Mouse (Mus musculus) small intestine, adult 2 months (tissue): ENCODE results near the gene Senp6. TPM values are rescaled to one million over a fixed set of nuclear protein-coding genes. Genes with fewer than 3 reads are reported as not detected.

Experiments used
- H3K27ac ChIP-seq: fragments of 200-500 bp; 2 replicates; pipeline ENCODE4 v1.5.1; 2012; ENCODE audit warnings: low read depth, low read length, control low read depth, inconsistent platforms; ENCODE audit not compliant: insufficient read depth
- H3K27me3 ChIP-seq: fragments of 200-500 bp; 2 replicates; pipeline ENCODE4 v1.6.1; 2012; ENCODE audit warnings: mild to moderate bottlenecking, moderate library complexity, low read length, inconsistent platforms; ENCODE audit not compliant: control insufficient read depth, insufficient read depth
- H3K36me3 ChIP-seq: fragments of 200-500 bp; 2 replicates; pipeline ENCODE4 v1.6.1; 2012; ENCODE audit warnings: mild to moderate bottlenecking, low read length, control low read depth, inconsistent platforms; ENCODE audit not compliant: control insufficient read depth, insufficient read depth
- H3K4me1 ChIP-seq: fragments of 200-500 bp; 2 replicates; pipeline ENCODE4 v1.6.1; 2012; ENCODE audit warnings: low read length, inconsistent platforms, mixed read lengths; ENCODE audit not compliant: control insufficient read depth, insufficient read depth, insufficient read length
- H3K4me3 ChIP-seq: fragments of 200-500 bp; 2 replicates; pipeline ENCODE4 v1.5.1; 2012; ENCODE audit warnings: low read depth, mild to moderate bottlenecking, control low read depth, inconsistent platforms, low read length, moderate library complexity
- CTCF ChIP-seq: fragments of 200-500 bp; IDR thresholded peaks from 2 replicates; pipeline ENCODE4 v1.5.1; 2012; ENCODE audit warnings: low read depth, mild to moderate bottlenecking, control low read depth, inconsistent platforms, low read length, moderate library complexity, mixed read lengths; ENCODE audit not compliant: insufficient replicate concordance, insufficient read length; ENCODE audit errors: extremely low read depth
- POLR2A ChIP-seq: fragments of 200-500 bp; IDR thresholded peaks from 2 replicates; pipeline ENCODE4 v1.6.1; 2012; ENCODE audit warnings: low read depth, mild to moderate bottlenecking, control low read depth, inconsistent platforms, low read length, moderate library complexity
- WGBS: fragments of 180-500 bp; shearing (Covaris S2); methylation state at CpG from one replicate; pipeline ENCODE4 v1.1.7; 2018; 5-methylcytosine and 5-hydroxymethylcytosine counted together
- polyA plus RNA-seq: library from polyadenylated mRNA; depleted of rRNA; stranded (reverse); fragments of >200 nt; gene quantifications from 2 replicates; pipeline ENCODE4 v1.2.3, GENCODE M21; 2012; rRNA removed

The Senp6 gene
- polyA plus RNA-seq, 1 experiment = 14.9 TPM

DNA sequence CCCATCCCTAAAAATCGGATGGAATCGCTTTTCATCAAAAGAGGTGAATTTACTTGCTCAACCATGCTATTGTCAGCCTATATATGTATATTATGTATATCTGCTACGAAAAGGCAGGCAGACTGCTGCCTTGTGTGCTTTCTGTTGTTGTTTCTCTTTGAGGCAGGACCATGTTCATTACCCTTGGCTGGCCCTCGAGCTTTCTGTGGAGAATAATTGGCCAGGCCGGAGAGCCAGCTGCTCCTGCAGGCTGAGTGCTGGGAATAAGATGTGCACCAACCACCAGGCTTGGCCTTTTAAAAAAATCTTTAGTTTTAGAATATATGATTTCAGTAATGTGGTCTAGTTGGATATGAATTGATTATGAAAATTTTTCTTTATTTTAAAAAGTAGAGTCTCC is 117.4 kb downstream of the Senp6 start:
- Histone ChIP-seq H3K4me1 (peaks cover 20% of the 10 kb centered on the region; the same call in 1 of the 2 replicates), H3K27ac (no peak overlapping the region), H3K36me3 (peaks cover 2% of the 10 kb centered on the region; the same call in 1 of the 2 replicates), H3K4me3 (no peak overlapping the region), H3K27me3 (no peaks in the 10 kb centered on the region)
- WGBS = 72% methylated on average over 5 of the region's 5 CpGs
- TF ChIP-seq CTCF (no peak), POLR2A (no peak)

DNA sequence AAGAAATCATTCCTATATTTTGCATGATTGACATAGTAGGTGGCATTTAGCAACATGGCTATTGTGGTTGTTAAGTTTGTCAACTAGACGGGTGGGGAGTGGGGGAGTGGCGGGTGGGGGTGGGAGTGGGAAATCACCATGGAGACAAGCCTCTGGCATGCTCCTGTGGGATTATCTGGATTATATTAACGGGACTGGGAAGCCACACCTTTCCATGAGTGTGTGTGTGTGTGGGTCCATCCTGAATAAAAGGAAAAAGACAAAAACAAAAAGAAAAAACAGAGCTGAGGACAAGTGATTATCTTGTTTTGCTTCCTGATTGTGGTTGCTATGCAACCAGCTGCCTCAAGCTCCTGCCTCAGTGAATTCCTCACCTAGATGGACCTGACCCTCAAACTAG is 119.0 kb downstream of the Senp6 start:
- no peak overlapping the region for H3K27ac ChIP-seq
- TF ChIP-seq POLR2A (no peak), CTCF (no peak)
- H3K27me3 ChIP-seq = no peaks in the 10 kb centered on the region
- WGBS = 66% methylated on average over 3 of the region's 3 CpGs
- H3K36me3 ChIP-seq = peaks cover 2% of the 10 kb centered on the region; the same call in 1 of the 2 replicates
- no peak overlapping the region for H3K4me3 ChIP-seq
- peaks cover 14% of the 10 kb centered on the region; the same call in 1 of the 2 replicates for H3K4me1 ChIP-seq

DNA sequence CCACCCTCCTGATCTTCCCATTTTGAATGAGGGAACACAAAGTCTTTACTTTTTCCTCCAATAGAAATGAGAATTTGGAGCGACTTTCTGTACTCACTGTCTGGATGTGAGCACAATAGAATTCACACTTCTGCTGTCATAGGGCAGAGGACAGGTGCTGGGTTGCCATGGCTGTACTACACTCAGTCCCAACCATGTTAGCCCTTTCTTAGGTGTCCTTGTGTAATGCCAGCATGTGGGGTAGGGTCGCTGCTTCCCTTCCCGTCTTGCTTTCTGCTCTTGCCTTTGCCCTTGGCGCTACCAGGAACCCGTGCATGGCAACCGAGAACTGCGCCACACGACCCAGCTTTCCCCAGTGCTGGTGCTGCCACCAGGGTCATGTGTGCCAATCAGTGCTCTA is 120.0 kb downstream of the Senp6 start:
- H3K4me3 ChIP-seq = no peak overlapping the region
- H3K36me3 ChIP-seq = peaks cover 2% of the 10 kb centered on the region; the same call in 1 of the 2 replicates
- H3K27me3 ChIP-seq = no peaks in the 10 kb centered on the region
- WGBS = 90% methylated on average over 8 of the region's 8 CpGs
- peaks cover 13% of the 10 kb centered on the region; the same call in 1 of the 2 replicates for H3K4me1 ChIP-seq
- no peak overlapping the region for H3K27ac ChIP-seq
- no peak for TF ChIP-seq CTCF
- no peak for TF ChIP-seq POLR2A

DNA sequence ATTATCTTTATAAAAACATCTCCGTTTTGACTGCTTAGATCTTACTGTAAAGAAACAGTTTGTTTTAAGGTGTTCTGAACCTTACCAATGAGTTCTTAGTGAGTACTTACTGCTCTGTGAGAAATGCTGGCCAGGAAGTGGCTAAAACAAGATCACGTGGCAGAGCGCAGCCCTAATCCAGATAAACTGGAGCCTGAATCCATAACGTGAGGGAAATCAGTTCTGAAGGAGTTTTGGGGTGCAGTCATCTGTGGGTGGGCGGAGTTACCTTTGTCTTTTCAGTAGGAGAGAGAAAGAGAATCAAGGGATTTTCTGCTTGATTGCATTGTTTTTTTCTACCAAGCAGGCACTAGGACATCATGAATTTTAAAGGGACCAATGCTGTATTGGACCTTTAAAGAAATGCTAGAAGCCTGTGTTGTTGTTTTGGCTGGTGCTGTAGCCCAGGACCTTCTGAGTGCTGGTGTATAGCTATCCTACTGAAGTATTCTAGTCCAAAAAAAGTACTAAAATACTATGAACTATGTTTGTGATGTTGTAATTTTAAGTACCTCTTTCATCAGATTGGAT is 121.7 kb downstream of the Senp6 start:
- TF ChIP-seq POLR2A (no peak), CTCF (no peak)
- H3K4me1 ChIP-seq = peaks cover 18% of the 10 kb centered on the region; the same call in 1 of the 2 replicates
- 66% methylated on average over 5 of the region's 5 CpGs for WGBS
- H3K27ac ChIP-seq = no peak overlapping the region
- no peaks in the 10 kb centered on the region for H3K27me3 ChIP-seq
- no peak overlapping the region for H3K4me3 ChIP-seq
- H3K36me3 ChIP-seq = no peaks in the 10 kb centered on the region

DNA sequence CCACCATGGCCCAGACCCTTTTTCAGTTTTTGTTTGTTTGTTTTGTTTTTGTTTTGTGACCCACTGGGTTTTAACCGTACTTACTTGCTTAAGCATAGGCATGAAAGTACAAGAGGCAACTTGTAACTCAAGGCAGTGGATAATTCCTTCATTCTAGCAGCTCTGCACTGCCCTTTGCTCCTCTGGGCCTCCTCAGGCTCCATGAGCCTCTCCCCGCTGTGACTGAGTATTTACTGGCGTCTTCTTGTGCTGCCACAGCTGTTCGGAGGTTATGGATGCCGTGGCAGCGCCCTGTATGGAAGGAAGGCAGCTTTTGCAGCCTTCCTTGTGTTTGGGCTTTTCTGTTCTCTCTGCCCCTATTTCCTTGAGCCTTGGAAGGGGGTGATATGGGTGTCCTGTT is 124.5 kb downstream of the Senp6 start:
- 30% methylated on average over 6 of the region's 6 CpGs for WGBS
- Histone ChIP-seq H3K27me3 (no peaks in the 10 kb centered on the region), H3K4me1 (peaks cover 18% of the 10 kb centered on the region; the same call in 1 of the 2 replicates), H3K27ac (peak overlapping the region; percentile 27), H3K36me3 (no peaks in the 10 kb centered on the region), H3K4me3 (no peak overlapping the region)
- TF ChIP-seq POLR2A (no peak), CTCF (no peak)

DNA sequence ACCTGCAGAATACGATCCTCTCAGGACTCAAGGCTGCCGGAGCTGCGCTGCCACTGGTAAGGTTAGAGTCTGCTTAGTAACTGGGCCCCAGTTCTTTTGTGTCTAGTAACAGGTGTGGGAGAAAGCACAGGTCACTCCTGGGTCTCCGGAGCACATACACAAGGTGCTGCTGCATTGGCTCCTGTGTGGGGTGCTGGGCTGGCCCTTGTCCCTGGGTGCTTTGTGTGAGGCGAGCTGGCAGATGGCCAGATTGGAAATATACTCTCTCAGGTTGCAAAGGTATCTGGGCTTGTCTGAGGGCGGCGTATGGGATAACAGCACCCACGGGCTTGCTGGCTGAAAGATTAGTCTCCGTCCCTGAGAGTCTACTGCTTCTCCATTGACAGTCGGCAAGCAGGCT is 125.6 kb downstream of the Senp6 start:
- TF ChIP-seq CTCF (no peak), POLR2A (no peak)
- Histone ChIP-seq H3K27me3 (no peaks in the 10 kb centered on the region), H3K36me3 (no peaks in the 10 kb centered on the region), H3K4me1 (peaks cover 14% of the 10 kb centered on the region; the same call in 1 of the 2 replicates), H3K27ac (peak overlapping the region; percentile 17; the same call in 1 of the 2 replicates), H3K4me3 (0 out of 2 replicates have a peak overlapping the region, but pooled peaks have one; percentile 1)
- 30% methylated on average over 10 of the region's 10 CpGs for WGBS

DNA sequence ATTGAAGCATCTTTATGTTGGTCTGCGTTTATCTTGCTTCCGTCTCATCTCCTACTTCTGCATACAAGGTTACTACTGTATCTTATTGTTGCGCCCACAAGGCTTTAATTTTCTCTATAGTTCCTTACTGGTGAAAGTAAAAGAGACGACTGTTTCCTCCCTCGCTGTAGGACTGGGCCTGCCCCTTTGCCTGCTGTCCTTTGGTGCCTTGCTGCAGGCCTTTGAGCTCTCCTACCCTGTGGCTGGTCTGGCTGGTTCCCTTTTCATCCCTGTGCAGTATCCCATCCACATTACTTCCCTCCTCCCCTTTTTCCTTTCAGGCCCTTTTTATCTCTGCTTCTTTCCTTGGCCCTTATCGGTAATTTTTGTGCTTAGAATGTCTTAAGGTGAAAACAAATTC is 127.7 kb downstream of the Senp6 start:
- TF ChIP-seq CTCF = no peak
- TF ChIP-seq POLR2A = no peak
- Histone ChIP-seq H3K27me3 (no peaks in the 10 kb centered on the region), H3K27ac (no peak overlapping the region), H3K36me3 (no peaks in the 10 kb centered on the region; the same call in 1 of the 2 replicates), H3K4me1 (peaks cover 15% of the 10 kb centered on the region; the same call in 1 of the 2 replicates), H3K4me3 (no peak overlapping the region)
- 85% methylated on average over 6 of the region's 6 CpGs for WGBS

Other genes starting within 250 kb of the Senp6 start
- gene Filip1, start 54.1 kb upstream of the Senp6 start, polyA plus RNA-seq = 1.3 and 1.7 TPM in 2 replicates
- 18.5 and 36.8 TPM in 2 replicates for gene Myo6, start 98.1 kb downstream of the Senp6 start, polyA plus RNA-seq